Mouse (Mus musculus) MEL (cell line): ENCODE results near the gene Rad51b. TPM values are rescaled to one million over a fixed set of nuclear protein-coding genes. Genes with fewer than 3 reads are reported as not detected.

Source experiments
- DNase-seq: peaks from one replicate; pipeline ENCODE4 v3.0.0; 2011; ENCODE audit warnings: low read depth, low spot score
- H3K27ac ChIP-seq: 2 replicates; pipeline ENCODE4 v1.5.1; 2012; ENCODE audit warnings: low read depth, mild to moderate bottlenecking, control low read depth, low read length, moderate library complexity; ENCODE audit not compliant: control insufficient read depth
- H3K27me3 ChIP-seq, 2 experiments: fragments of 150-350 bp in 1 of 2; sonication (generic) in 1 of 2; 2 replicates each; pipeline ENCODE4 v1.6.1; 2012; ENCODE audit warnings: low read length in 2 of 2, mild to moderate bottlenecking in 2 of 2, improper control_type of control experiment in 1 of 2, moderate library complexity in 1 of 2; ENCODE audit not compliant: insufficient read depth in 2 of 2, control insufficient read depth in 1 of 2
- H3K36me3 ChIP-seq, 2 experiments: 2 replicates each; pipeline ENCODE4 v1.6.1; 2012 to 2014; ENCODE audit warnings: low read length in 2 of 2, improper control_type of control experiment in 1 of 2, inconsistent platforms in 1 of 2, mild to moderate bottlenecking in 1 of 2; ENCODE audit not compliant: insufficient read depth in 2 of 2, control insufficient read depth in 1 of 2
- H3K4me1 ChIP-seq, 2 experiments: fragments of 150-350 bp in 1 of 2; sonication (generic) in 1 of 2; 2 replicates each; pipeline ENCODE4 v1.6.1; 2012; ENCODE audit warnings: low read length in 2 of 2, improper control_type of control experiment in 1 of 2, mild to moderate bottlenecking in 1 of 2; ENCODE audit not compliant: insufficient read depth in 2 of 2, control insufficient read depth in 1 of 2
- H3K4me3 ChIP-seq, 2 experiments: fragments of 150-350 bp in 1 of 2; sonication (generic) in 1 of 2; 2 replicates each; pipeline ENCODE4 v1.5.1; 2012; ENCODE audit warnings: low read depth in 2 of 2, low read length in 2 of 2, mild to moderate bottlenecking in 2 of 2, moderate library complexity in 2 of 2, control low read depth in 1 of 2, improper control_type of control experiment in 1 of 2; ENCODE audit not compliant: control insufficient read depth in 1 of 2, insufficient read depth in 1 of 2
- H3K79me2 ChIP-seq: 2 replicates; pipeline ENCODE4 v1.6.1; 2012; ENCODE audit warnings: mild to moderate bottlenecking, low read length, moderate library complexity; ENCODE audit not compliant: control insufficient read depth, poor library complexity, insufficient read depth
- H3K9ac ChIP-seq: 2 replicates; pipeline ENCODE4 v1.6.1; 2012; ENCODE audit warnings: low read depth, mild to moderate bottlenecking, control low read depth, low read length, moderate library complexity; ENCODE audit not compliant: control insufficient read depth, poor library complexity, severe bottlenecking
- H3K9me3 ChIP-seq: fragments of 150-350 bp; sonication (generic); replicated peaks from 2 replicates; pipeline ENCODE4 v1.6.1; 2012; ENCODE audit warnings: mild to moderate bottlenecking, low read length, improper control_type of control experiment, moderate library complexity; ENCODE audit not compliant: insufficient read depth
- CHD1 ChIP-seq: IDR thresholded peaks from 2 replicates; pipeline ENCODE4 v1.6.1; 2012; ENCODE audit warnings: low read depth, mild to moderate bottlenecking, inconsistent platforms, low read length, improper control_type of control experiment
- CHD2 ChIP-seq: IDR thresholded peaks from 2 replicates; pipeline ENCODE4 v1.6.1; 2011; ENCODE audit warnings: low read length, improper control_type of control experiment
- CTCF ChIP-seq, 3 experiments: IDR thresholded peaks in 2 of 3; conservative IDR thresholded peaks in 1 of 3; 2 replicates each; pipeline ENCODE4 v1.5.1; 2011 to 2012; ENCODE audit warnings: low read length in 3 of 3, low read depth in 2 of 3, mild to moderate bottlenecking in 2 of 3, improper control_type of control experiment in 1 of 3, inconsistent platforms in 1 of 3, mixed read lengths in 1 of 3, moderate library complexity in 1 of 3; ENCODE audit not compliant: control insufficient read depth in 1 of 3, insufficient read depth in 1 of 3, poor library complexity in 1 of 3, severe bottlenecking in 1 of 3
- E2F4 ChIP-seq: IDR thresholded peaks from 2 replicates; pipeline ENCODE4 v1.6.1; 2011; ENCODE audit warnings: low read depth, low read length, improper control_type of control experiment, borderline replicate concordance
- EP300 ChIP-seq, 2 experiments: IDR thresholded peaks; 2 replicates each; pipeline ENCODE4 v1.6.1; 2011; ENCODE audit warnings: improper control_type of control experiment in 2 of 2, low read length in 2 of 2, low read depth in 1 of 2, mild to moderate bottlenecking in 1 of 2
- ETS1 ChIP-seq: IDR thresholded peaks from 2 replicates; pipeline ENCODE4 v1.6.1; 2012; ENCODE audit warnings: low read depth, mild to moderate bottlenecking, inconsistent platforms, low read length, improper control_type of control experiment, moderate library complexity
- HCFC1 ChIP-seq: IDR thresholded peaks from 2 replicates; pipeline ENCODE4 v1.6.1; 2012; ENCODE audit warnings: low read depth, mild to moderate bottlenecking, inconsistent platforms, low read length, improper control_type of control experiment, moderate library complexity
- JUND ChIP-seq: IDR thresholded peaks from 2 replicates; pipeline ENCODE4 v1.6.1; 2011; ENCODE audit warnings: low read depth, mild to moderate bottlenecking, improper control_type of control experiment, low read length
- KAT2A ChIP-seq: conservative IDR thresholded peaks from 2 replicates; pipeline ENCODE4 v1.6.1; 2012; ENCODE audit warnings: low read depth, low read length, improper control_type of control experiment, inconsistent platforms
- MAFK ChIP-seq: IDR thresholded peaks from 2 replicates; pipeline ENCODE4 v1.6.1; 2011; ENCODE audit warnings: low read depth, mild to moderate bottlenecking, low read length, improper control_type of control experiment, borderline replicate concordance
- MAX ChIP-seq: IDR thresholded peaks from 2 replicates; pipeline ENCODE4 v1.6.1; 2011; ENCODE audit warnings: low read length, improper control_type of control experiment
- MYB ChIP-seq: IDR thresholded peaks from 2 replicates; pipeline ENCODE4 v1.6.1; 2011; ENCODE audit warnings: mild to moderate bottlenecking, low read depth, low read length, improper control_type of control experiment
- MYC ChIP-seq: IDR thresholded peaks from 2 replicates; pipeline ENCODE4 v1.6.1; 2011; ENCODE audit warnings: low read depth, mild to moderate bottlenecking, low read length, improper control_type of control experiment, moderate library complexity
- NELFE ChIP-seq: IDR thresholded peaks from 2 replicates; pipeline ENCODE4 v1.6.1; 2011; ENCODE audit warnings: low read depth, low read length, improper control_type of control experiment
- POLR2A ChIP-seq, 2 experiments: IDR thresholded peaks; 2 replicates each; pipeline ENCODE4 v1.6.1; 2011 to 2012; ENCODE audit warnings: low read length in 2 of 2, mild to moderate bottlenecking in 2 of 2, control low read depth in 1 of 2, improper control_type of control experiment in 1 of 2, low read depth in 1 of 2, moderate library complexity in 1 of 2; ENCODE audit not compliant: control insufficient read depth in 1 of 2, insufficient read depth in 1 of 2, poor library complexity in 1 of 2
- POLR2AphosphoS2 ChIP-seq: IDR thresholded peaks from 2 replicates; pipeline ENCODE4 v1.6.1; 2011; ENCODE audit warnings: low read length, improper control_type of control experiment
- POLR2AphosphoS5 ChIP-seq: IDR thresholded peaks from 2 replicates; pipeline ENCODE4 v1.6.1; 2012; ENCODE audit warnings: low read depth, borderline replicate concordance, mild to moderate bottlenecking, inconsistent platforms, low read length, moderate library complexity, mixed read lengths
- RAD21 ChIP-seq: IDR thresholded peaks from 2 replicates; pipeline ENCODE4 v1.6.1; 2011; ENCODE audit warnings: mild to moderate bottlenecking, low read depth, low read length, improper control_type of control experiment
- RCOR1 ChIP-seq: IDR thresholded peaks from 2 replicates; pipeline ENCODE4 v1.6.1; 2012; ENCODE audit warnings: low read depth, mild to moderate bottlenecking, inconsistent platforms, low read length, improper control_type of control experiment
- SIN3A ChIP-seq: IDR thresholded peaks from 2 replicates; pipeline ENCODE4 v1.6.1; 2012; ENCODE audit warnings: low read length, improper control_type of control experiment, inconsistent platforms
- SMC3 ChIP-seq: IDR thresholded peaks from 2 replicates; pipeline ENCODE4 v1.6.1; 2011; ENCODE audit warnings: low read depth, low read length, improper control_type of control experiment
- TBP ChIP-seq: IDR thresholded peaks from 2 replicates; pipeline ENCODE4 v1.8.0; 2011; ENCODE audit warnings: low read depth, low read length, improper control_type of control experiment
- UBTF ChIP-seq: IDR thresholded peaks from 2 replicates; pipeline ENCODE4 v1.6.1; 2012; ENCODE audit warnings: low read depth, mild to moderate bottlenecking, inconsistent platforms, low read length, improper control_type of control experiment, moderate library complexity, borderline replicate concordance; ENCODE audit not compliant: insufficient read depth
- USF2 ChIP-seq, 2 experiments: IDR thresholded peaks; 2 replicates each; pipeline ENCODE4 v1.6.1; 2011 to 2012; ENCODE audit warnings: improper control_type of control experiment in 2 of 2, low read length in 2 of 2, borderline replicate concordance in 1 of 2, inconsistent platforms in 1 of 2, low read depth in 1 of 2, mild to moderate bottlenecking in 1 of 2; ENCODE audit not compliant: insufficient read depth in 1 of 2
- ZC3H11A ChIP-seq: IDR thresholded peaks from 2 replicates; pipeline ENCODE4 v1.6.1; 2012; ENCODE audit warnings: low read depth, mild to moderate bottlenecking, inconsistent platforms, low read length, improper control_type of control experiment
- ZKSCAN1 ChIP-seq: IDR thresholded peaks from 2 replicates; pipeline ENCODE4 v1.6.1; 2012; ENCODE audit warnings: low read depth, mild to moderate bottlenecking, inconsistent platforms, low read length, improper control_type of control experiment, moderate library complexity
- polyA plus RNA-seq, 2 experiments: library from polyadenylated mRNA; stranded (reverse) in 1 of 2; unstranded in 1 of 2; fragments of >175 nt in 1 of 2; fragments of >200 nt in 1 of 2; gene quantifications; 2 replicates each; pipeline versions ENCODE4 v1.2.1 to v1.2.4; 2012; ENCODE audit warnings: low replicate concordance in 2 of 2, low read depth in 1 of 2; ENCODE audit not compliant: insufficient read length in 2 of 2, insufficient read depth in 1 of 2, missing spikeins in 1 of 2
- total RNA-seq: library from RNA; depleted of rRNA; stranded (reverse); fragments of 300-350 nt; gene quantifications from 2 replicates; pipeline ENCODE4 v1.2.3, GENCODE M21; 2012

The Rad51b gene
- total and polyA plus RNA-seq, 3 experiments, result 3.6 to 5.7 TPM; not detected in 1

DNA sequence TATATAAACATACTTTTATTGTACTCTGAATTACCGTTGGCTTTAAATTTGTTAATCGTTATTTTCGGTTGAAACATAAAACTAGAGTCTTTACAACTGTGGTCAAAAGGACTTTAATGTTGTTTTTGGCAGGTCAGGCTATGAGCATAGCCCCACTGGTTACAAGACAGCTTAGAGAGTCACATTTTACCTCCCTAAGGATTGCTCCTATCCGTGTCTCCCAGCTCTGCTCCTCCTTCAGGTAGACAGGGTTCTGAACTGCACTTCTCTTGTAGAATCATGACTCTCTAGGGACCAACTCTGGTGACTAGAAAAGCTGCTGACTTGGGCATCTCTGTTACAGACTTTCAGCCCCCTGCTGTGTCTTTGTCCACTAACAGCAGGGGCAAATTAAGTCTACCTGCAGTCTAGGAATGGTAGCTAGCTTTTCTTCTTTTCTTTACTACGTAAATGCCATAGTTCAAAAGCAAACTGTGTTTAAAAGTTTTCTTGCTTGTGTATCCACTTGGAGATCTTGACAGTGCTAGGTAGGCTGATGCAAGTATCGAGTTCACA is 44.3 kb downstream of the Rad51b start:
- H3K4me1 ChIP-seq, result no peaks in the 10 kb centered on the region
- no peaks in the 10 kb centered on the region; a peak in 1 of 4 replicates for H3K36me3 ChIP-seq
- no peak overlapping the region for H3K27ac ChIP-seq
- no peak overlapping the region for H3K4me3 ChIP-seq
- H3K27me3 ChIP-seq, result no peaks in the 10 kb centered on the region
- DNase-seq, result no peak
- H3K79me2 ChIP-seq, result no peaks in the 10 kb centered on the region
- TF ChIP-seq UBTF (no peak), HCFC1 (no peak), ETS1 (no peak), CHD1 (no peak)
- H3K9me3 ChIP-seq, result no peaks in the 10 kb centered on the region
- H3K9ac ChIP-seq, result no peak overlapping the region

DNA sequence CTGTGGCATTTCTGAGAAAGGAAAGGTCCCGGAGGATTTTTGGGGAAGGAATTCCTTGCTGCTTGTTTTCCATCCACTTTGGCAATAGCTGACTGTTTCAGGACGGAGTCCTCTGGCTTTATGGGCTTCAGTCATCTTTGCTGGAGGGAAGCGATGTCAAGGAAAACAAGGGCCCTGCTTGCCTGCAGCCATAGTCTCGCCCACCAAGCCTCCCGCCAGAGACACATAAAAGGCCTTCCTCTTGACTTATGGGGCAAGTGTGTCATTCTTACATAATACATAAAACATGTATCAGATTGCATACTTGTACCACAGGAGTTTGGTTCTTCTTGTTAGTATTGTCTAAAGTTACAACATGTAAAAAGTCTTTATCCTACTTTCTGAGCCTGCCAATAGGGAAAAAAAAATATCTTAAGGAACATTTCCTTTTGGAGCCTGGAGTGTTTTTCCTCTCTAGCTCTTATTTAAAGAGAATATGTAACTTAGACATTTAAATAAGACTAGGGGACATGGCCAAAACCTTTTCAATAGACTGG is 49.2 kb downstream of the Rad51b start:
- no peak for TF ChIP-seq SMC3
- no peak for TF ChIP-seq MAFK
- TF ChIP-seq USF2 (IDR thresholded peaks at IDR 0.05; ENCODE audit: borderline replicate concordance in 1 of 2, insufficient read depth in 1 of 2, low read depth in 1 of 2, low read length in 2 of 2), result no peak
- TF ChIP-seq MYB, result no peak
- TF ChIP-seq POLR2A (IDR thresholded peaks at IDR 0.05; ENCODE audit: control insufficient read depth in 1 of 2, insufficient read depth in 1 of 2, low read depth in 1 of 2, low read length in 2 of 2, poor library complexity in 1 of 2), result no peak
- no peak overlapping the region for H3K4me3 ChIP-seq
- no peaks in the 10 kb centered on the region for H3K36me3 ChIP-seq
- no peaks in the 10 kb centered on the region; a peak in 1 of 4 replicates for H3K4me1 ChIP-seq
- H3K27me3 ChIP-seq, result no peaks in the 10 kb centered on the region
- H3K79me2 ChIP-seq, result no peaks in the 10 kb centered on the region
- H3K9ac ChIP-seq, result no peak overlapping the region
- H3K27ac ChIP-seq, result no peak overlapping the region
- no peaks in the 10 kb centered on the region for H3K9me3 ChIP-seq
- no peak for DNase-seq

DNA sequence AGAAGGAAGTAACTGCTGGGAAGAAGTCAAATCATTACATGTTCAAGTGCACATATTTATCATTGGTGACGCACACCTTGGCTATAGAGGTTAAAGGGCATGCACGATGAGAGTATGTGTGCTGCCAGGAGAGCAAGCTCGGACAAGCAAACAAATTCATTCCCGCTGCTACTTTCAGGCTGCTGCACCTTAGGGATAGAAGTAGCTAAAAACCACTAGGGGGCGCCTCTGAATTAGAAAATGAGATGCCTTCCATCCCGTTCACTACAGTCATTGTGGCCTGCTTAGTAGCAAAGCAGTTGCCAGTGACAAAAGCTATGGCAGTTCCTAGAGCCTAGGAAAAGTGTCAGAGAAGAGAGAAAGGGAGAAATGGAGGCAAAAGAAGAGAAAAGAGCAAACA is 50.6 kb downstream of the Rad51b start:
- H3K36me3 ChIP-seq, result peaks cover 0 to 11% of the 10 kb centered on the region in 2 experiments; a peak in 2 of 4 replicates
- peaks cover 4 to 13% of the 10 kb centered on the region in 2 experiments for H3K4me1 ChIP-seq
- H3K27ac ChIP-seq, result no peak overlapping the region
- no peak overlapping the region for H3K4me3 ChIP-seq
- no peak overlapping the region for H3K9ac ChIP-seq
- H3K79me2 ChIP-seq, result no peaks in the 10 kb centered on the region
- no peaks in the 10 kb centered on the region for H3K9me3 ChIP-seq
- DNase-seq, result peak; percentile 83
- no peaks in the 10 kb centered on the region for H3K27me3 ChIP-seq
- no peak for TF ChIP-seq UBTF
- TF ChIP-seq MYB, result no peak
- no peak for TF ChIP-seq MAX
- no peak for TF ChIP-seq HCFC1
- TF ChIP-seq CHD2, result no peak
- no peak for TF ChIP-seq ETS1
- TF ChIP-seq CTCF (IDR thresholded peaks at IDR 0.05 in 2 of 3, conservative IDR thresholded peaks at IDR 0.05 in 1 of 3; ENCODE audit: control insufficient read depth in 1 of 3, insufficient read depth in 1 of 3, low read depth in 2 of 3, low read length in 3 of 3, poor library complexity in 1 of 3, severe bottlenecking in 1 of 3), result peak; percentile 54 to 87 (median 78)
- peak; percentile 82 for TF ChIP-seq RAD21
- TF ChIP-seq POLR2AphosphoS5, result no peak
- no peak for TF ChIP-seq JUND
- no peak for TF ChIP-seq MYC
- no peak for TF ChIP-seq NELFE
- TF ChIP-seq E2F4, result no peak
- TF ChIP-seq TBP, result no peak
- no peak for TF ChIP-seq POLR2AphosphoS2
- no peak for TF ChIP-seq SIN3A
- no peak for TF ChIP-seq EP300 (IDR thresholded peaks at IDR 0.05; ENCODE audit: low read depth in 1 of 2, low read length in 2 of 2)
- TF ChIP-seq ZKSCAN1, result no peak
- peak; percentile 65 for TF ChIP-seq ZC3H11A
- TF ChIP-seq RCOR1, result no peak
- TF ChIP-seq KAT2A, result no peak
- no peak for TF ChIP-seq USF2 (IDR thresholded peaks at IDR 0.05; ENCODE audit: borderline replicate concordance in 1 of 2, insufficient read depth in 1 of 2, low read depth in 1 of 2, low read length in 2 of 2)
